Mouse (Mus musculus): ENCODE data around the gene Ctf2. TPM values are rescaled to one million over a fixed set of nuclear protein-coding genes. Genes with fewer than 3 reads are reported as not detected.
A peak's percentile ranks its signal among the peaks of the same experiment; 100 is the strongest.

Gene Ctf2
- total and polyA plus RNA-seq, 2 experiments: not detected

DNA sequence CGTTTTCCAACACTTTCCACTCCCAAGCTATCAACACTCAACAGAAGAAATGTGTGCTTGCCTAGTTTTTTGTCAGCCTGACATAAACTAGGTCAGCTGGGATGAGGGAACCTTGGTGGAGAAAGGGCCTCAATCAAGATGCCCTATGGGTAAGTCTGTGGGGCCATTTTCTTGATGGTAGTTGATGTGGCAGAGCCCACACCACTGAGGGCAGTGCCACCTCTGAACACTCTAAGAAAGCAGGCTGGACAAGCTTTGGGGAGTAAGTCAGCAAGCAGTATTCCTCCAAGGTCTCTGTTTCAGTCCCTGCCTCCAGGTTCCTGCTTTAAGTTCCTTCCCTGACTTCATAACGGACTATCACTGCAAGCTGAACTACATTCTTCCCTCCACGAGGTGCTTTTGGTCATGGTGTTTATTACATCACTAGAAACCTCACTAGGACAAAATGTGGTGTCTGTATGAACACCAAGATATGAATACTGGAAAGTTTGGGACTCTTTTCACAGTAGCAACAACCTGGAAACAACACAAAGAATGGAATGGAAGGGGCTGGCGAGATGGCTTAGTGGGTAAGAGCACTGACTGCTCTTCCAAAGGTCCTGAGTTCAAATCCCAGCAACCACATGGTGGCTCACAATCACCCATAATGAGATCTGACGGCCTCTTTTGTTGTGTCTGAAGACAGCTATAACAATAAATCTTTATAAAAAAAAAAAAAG lies 22.5 kb downstream of the Ctf2 start:
- Histone ChIP-seq H3K4me1 (ENCODE audit: control insufficient read depth, insufficient read depth, low read length) (peaks cover 10% of the 10 kb centered on the region), H3K27ac (replicated peaks; ENCODE audit: insufficient read depth, low read depth, low read length) (no peak overlapping the region), H3K79me2 (ENCODE audit: control insufficient read depth, insufficient read depth, low read length) (no peaks in the 10 kb centered on the region), H3K4me3 (ENCODE audit: insufficient read depth, low read depth, low read length) (no peak overlapping the region), H3K9ac (ENCODE audit: low read depth, low read length) (no peak overlapping the region), H3K27me3 (ENCODE audit: control insufficient read depth, insufficient read depth, low read length) (no peaks in the 10 kb centered on the region), H3K36me3 (ENCODE audit: control insufficient read depth, insufficient read depth, low read length) (no peaks in the 10 kb centered on the region)
- no peak for DNase-seq (ENCODE audit: extremely low read depth, low read depth, low spot score)
- WGBS: 66% methylated on average over 5 of the region's 5 CpGs
- no peak for TF ChIP-seq CTCF (IDR thresholded peaks at IDR 0.05; ENCODE audit: low read depth, low read length)
- no peak for TF ChIP-seq POLR2A (IDR thresholded peaks at IDR 0.05; ENCODE audit: extremely low read depth, insufficient read depth, low read length)

DNA sequence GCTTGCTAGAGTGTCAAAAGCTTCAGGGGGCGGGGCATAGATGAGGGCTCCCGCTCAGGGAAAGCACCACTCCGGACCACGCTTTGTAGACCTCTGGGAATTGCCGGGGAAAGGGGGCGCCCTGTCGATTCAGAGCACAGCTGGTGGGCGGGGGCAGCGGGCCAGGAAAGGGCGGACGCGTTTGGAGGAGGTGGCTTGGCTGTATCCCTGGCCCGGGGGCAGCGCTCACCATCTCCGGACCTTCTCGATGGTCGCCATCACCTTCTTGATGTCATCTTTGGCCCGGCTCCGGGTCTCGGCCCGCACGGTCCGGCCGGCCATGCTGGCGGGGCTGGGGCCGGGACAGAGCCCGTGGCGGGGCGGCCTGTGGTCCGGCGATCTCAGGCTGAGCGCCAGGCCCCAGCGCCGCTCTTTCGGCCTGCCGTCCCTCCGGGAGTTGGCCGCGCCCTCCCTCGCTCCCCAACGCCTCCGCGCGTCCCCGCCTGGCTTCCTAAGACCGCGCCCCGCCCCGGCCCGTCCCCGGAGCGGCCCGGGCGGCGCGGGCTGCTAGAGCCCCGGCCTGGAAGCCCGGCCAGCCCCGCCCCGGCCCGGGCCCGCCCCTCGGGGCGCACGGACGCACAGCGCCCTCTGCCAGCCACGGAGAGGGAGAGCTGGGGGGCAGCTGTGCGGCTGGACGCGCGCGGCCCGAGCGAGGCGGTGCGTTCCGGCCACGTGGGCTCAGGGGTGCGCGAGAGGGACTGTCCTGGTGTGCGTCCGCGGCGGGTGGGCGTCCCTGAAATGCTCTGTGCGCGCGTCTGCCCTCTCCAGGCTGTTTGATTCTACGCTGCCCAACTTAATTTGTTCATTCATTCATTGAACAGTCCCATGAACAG lies 23.5 kb downstream of the Ctf2 start, which contains the start of gene Bcl7c:
Gene Bcl7c, minus strand, starts transcription at position 727 of the 872 bp plus-strand sequence.
- WGBS: 1% methylated on average over 87 of the region's 90 CpGs
- peak; percentile 58 for DNase-seq (ENCODE audit: extremely low read depth, low read depth, low spot score)
- Histone ChIP-seq H3K79me2 (ENCODE audit: control insufficient read depth, insufficient read depth, low read length) (no peaks in the 10 kb centered on the region), H3K4me1 (ENCODE audit: control insufficient read depth, insufficient read depth, low read length) (peaks cover 13% of the 10 kb centered on the region), H3K9ac (ENCODE audit: low read depth, low read length) (peak within 1 kb of the TSS; percentile 75), H3K27ac (replicated peaks; ENCODE audit: insufficient read depth, low read depth, low read length) (peak within 1 kb of the TSS; percentile 53), H3K36me3 (ENCODE audit: control insufficient read depth, insufficient read depth, low read length) (no peaks in the 10 kb centered on the region), H3K4me3 (ENCODE audit: insufficient read depth, low read depth, low read length) (peak within 1 kb of the TSS; percentile 86), H3K27me3 (ENCODE audit: control insufficient read depth, insufficient read depth, low read length) (no peaks in the 10 kb centered on the region)
- TF ChIP-seq CTCF (IDR thresholded peaks at IDR 0.05; ENCODE audit: low read depth, low read length) (peak; percentile 68), POLR2A (IDR thresholded peaks at IDR 0.05; ENCODE audit: extremely low read depth, insufficient read depth, low read length) (no peak)

DNA sequence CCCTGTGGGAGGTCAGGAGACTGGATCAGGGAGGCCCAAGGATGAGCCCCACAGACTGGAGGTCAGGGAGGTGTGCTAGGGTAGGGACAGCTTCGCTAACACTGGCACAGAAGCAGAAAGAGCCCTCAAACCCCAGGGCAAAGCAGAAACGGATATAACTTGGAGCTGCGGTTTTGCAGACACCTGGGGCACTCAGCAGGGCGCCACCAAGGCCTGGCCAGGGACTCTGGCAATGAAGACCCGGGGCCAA lies 24.1 kb downstream of the Ctf2 start:
- TF ChIP-seq POLR2A (IDR thresholded peaks at IDR 0.05; ENCODE audit: extremely low read depth, insufficient read depth, low read length) (no peak), CTCF (IDR thresholded peaks at IDR 0.05; ENCODE audit: low read depth, low read length) (no peak)
- no peaks in the 10 kb centered on the region for H3K27me3 ChIP-seq (ENCODE audit: control insufficient read depth, insufficient read depth, low read length)
- peaks cover 13% of the 10 kb centered on the region for H3K4me1 ChIP-seq (ENCODE audit: control insufficient read depth, insufficient read depth, low read length)
- no peaks in the 10 kb centered on the region for H3K79me2 ChIP-seq (ENCODE audit: control insufficient read depth, insufficient read depth, low read length)
- no peak for DNase-seq (ENCODE audit: extremely low read depth, low read depth, low spot score)
- H3K27ac ChIP-seq (replicated peaks; ENCODE audit: insufficient read depth, low read depth, low read length): peak overlapping the region; percentile 53; the same call in 1 of the 2 replicates
- H3K9ac ChIP-seq (ENCODE audit: low read depth, low read length): peak overlapping the region; percentile 75
- H3K36me3 ChIP-seq (ENCODE audit: control insufficient read depth, insufficient read depth, low read length): no peaks in the 10 kb centered on the region
- H3K4me3 ChIP-seq (ENCODE audit: insufficient read depth, low read depth, low read length): peak overlapping the region; percentile 86
- 6% methylated on average over 5 of the region's 5 CpGs for WGBS

DNA sequence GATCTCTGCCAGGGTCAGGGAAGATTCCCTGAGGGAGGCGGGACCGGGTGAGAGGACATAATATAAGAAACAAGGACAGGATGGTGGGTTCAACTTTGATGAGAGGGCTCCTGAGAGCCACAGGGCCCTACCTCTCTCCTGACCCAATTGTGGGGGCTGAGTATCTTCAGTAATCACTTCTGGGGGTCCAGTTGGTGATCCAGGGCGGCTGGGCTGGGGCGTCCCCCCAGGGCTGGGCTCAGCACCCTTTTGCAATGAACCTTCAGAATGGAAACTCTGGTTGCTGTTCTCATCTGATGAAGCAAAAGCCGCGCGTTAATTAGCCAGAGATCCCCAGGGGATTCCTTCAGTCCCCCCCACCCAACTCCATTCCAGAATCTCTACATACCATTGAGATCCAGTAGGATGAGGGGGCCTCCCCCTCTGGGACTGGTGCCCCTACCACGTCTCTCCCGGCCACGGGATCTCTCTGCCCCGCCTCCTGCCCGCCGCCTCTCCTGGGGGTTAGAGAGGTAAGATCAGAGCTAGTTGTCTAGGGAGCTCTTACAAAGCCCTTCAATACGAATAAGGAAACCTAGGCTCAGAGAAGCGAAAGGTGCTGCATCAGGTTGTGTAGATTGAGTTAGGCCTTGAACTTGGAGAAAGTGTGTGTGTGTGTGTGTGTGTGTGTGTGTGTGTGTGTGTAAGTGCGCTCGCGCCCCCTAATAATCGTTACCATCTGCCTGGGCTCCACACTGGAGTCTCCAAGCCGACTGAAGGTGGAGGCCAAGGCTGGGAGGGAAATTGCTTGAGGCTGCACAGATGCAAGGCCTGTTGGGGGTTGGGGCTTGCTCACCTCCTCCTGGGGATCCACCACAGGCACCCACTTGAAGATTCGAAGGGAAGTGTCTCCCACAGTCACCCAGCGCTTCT lies 24.7 kb downstream of the Ctf2 start:
- DNase-seq (ENCODE audit: extremely low read depth, low read depth, low spot score): no peak
- Histone ChIP-seq H3K79me2 (ENCODE audit: control insufficient read depth, insufficient read depth, low read length) (no peaks in the 10 kb centered on the region), H3K27ac (replicated peaks; ENCODE audit: insufficient read depth, low read depth, low read length) (no peak overlapping the region), H3K4me1 (ENCODE audit: control insufficient read depth, insufficient read depth, low read length) (peaks cover 13% of the 10 kb centered on the region), H3K27me3 (ENCODE audit: control insufficient read depth, insufficient read depth, low read length) (no peaks in the 10 kb centered on the region), H3K9ac (ENCODE audit: low read depth, low read length) (no peak overlapping the region), H3K36me3 (ENCODE audit: control insufficient read depth, insufficient read depth, low read length) (no peaks in the 10 kb centered on the region), H3K4me3 (ENCODE audit: insufficient read depth, low read depth, low read length) (no peak overlapping the region)
- 76% methylated on average over 22 of the region's 22 CpGs for WGBS
- no peak for TF ChIP-seq POLR2A (IDR thresholded peaks at IDR 0.05; ENCODE audit: extremely low read depth, insufficient read depth, low read length)
- TF ChIP-seq CTCF (IDR thresholded peaks at IDR 0.05; ENCODE audit: low read depth, low read length): no peak

DNA sequence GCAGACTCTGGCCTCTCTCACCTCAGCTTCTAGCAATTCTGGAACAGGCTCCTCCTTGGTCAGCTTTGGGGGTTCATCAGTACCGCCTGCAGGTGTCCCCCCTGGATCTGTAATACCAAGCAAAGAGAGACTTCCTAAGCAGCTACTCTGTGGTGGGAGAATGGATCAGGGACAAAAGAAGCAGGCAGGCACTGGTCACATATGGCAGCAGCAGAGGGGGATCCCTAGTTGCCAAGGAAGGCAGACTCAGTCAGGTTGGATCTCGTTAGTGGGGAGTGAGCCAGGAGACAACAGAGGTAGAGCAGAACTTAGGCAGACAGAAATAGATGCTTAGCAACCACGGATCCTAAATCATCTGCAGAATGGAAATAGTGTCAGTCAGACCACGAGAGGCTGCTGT lies 26.3 kb downstream of the Ctf2 start:
- Histone ChIP-seq H3K9ac (ENCODE audit: low read depth, low read length) (no peak overlapping the region), H3K4me3 (ENCODE audit: insufficient read depth, low read depth, low read length) (no peak overlapping the region), H3K4me1 (ENCODE audit: control insufficient read depth, insufficient read depth, low read length) (peaks cover 9% of the 10 kb centered on the region), H3K79me2 (ENCODE audit: control insufficient read depth, insufficient read depth, low read length) (no peaks in the 10 kb centered on the region), H3K27ac (replicated peaks; ENCODE audit: insufficient read depth, low read depth, low read length) (no peak overlapping the region), H3K36me3 (ENCODE audit: control insufficient read depth, insufficient read depth, low read length) (no peaks in the 10 kb centered on the region), H3K27me3 (ENCODE audit: control insufficient read depth, insufficient read depth, low read length) (no peaks in the 10 kb centered on the region)
- no peak for DNase-seq (ENCODE audit: extremely low read depth, low read depth, low spot score)
- WGBS: 94% methylated on average over 4 of the region's 4 CpGs
- TF ChIP-seq POLR2A (IDR thresholded peaks at IDR 0.05; ENCODE audit: extremely low read depth, insufficient read depth, low read length) (no peak), CTCF (IDR thresholded peaks at IDR 0.05; ENCODE audit: low read depth, low read length) (no peak)
